Mouse (Mus musculus) forebrain, embryonic 10.5 days (tissue): Measurements from ENCODE around the gene Met. TPM values are rescaled to one million over a fixed set of nuclear protein-coding genes. Genes with fewer than 3 reads are reported as not detected.

Experiments used
- DNase-seq: peaks from one replicate; pipeline ENCODE4 v3.0.0-alpha.2; 2017; ENCODE audit warnings: low spot score; ENCODE audit errors: extremely low spot score
- H3K27ac ChIP-seq: fragments of 300-500 bp; sonication (generic); 2 replicates; pipeline ENCODE4 v1.5.1; 2016; ENCODE audit warnings: mild to moderate bottlenecking
- H3K27me3 ChIP-seq: fragments of 300-500 bp; sonication (generic); 2 replicates; pipeline ENCODE4 v1.6.1; 2016; ENCODE audit warnings: mild to moderate bottlenecking; ENCODE audit not compliant: poor library complexity, severe bottlenecking
- H3K36me3 ChIP-seq: fragments of 300-500 bp; sonication (generic); replicated peaks from 2 replicates; pipeline ENCODE4 v1.6.1; 2016; ENCODE audit warnings: mild to moderate bottlenecking, moderate library complexity
- H3K4me1 ChIP-seq: fragments of 300-500 bp; sonication (generic); 2 replicates; pipeline ENCODE4 v1.6.1; 2016
- H3K4me3 ChIP-seq: fragments of 300-500 bp; sonication (generic); 2 replicates; pipeline ENCODE4 v1.5.1; 2016; ENCODE audit warnings: mild to moderate bottlenecking, moderate library complexity
- H3K9me3 ChIP-seq: fragments of 300-500 bp; sonication (generic); 2 replicates; pipeline ENCODE4 v1.6.1; 2016; ENCODE audit warnings: mild to moderate bottlenecking, moderate library complexity
- WGBS: fragments of 180-500 bp; shearing (Covaris S2); methylation state at CpG from one replicate; pipeline ENCODE4 v1.1.7; 2016; 5-methylcytosine and 5-hydroxymethylcytosine counted together
- polyA plus RNA-seq: library from polyadenylated mRNA; unstranded; fragments of >200 nt; fragmentation: Nextera tagmentation; extraction: Ambion mirVana; gene quantifications from 2 replicates; pipeline ENCODE4 v1.2.1, GENCODE M21; 2016

The Met gene
- polyA plus RNA-seq, 1 experiment from 2014 or later, result 0.81 TPM

GRCm38 (mm10) chr6:17498801-17499200 lies 35.2 kb downstream of the Met start:
- Histone ChIP-seq H3K36me3 (no peaks in the 10 kb centered on the region), H3K27ac (no peak overlapping the region), H3K9me3 (no peaks in the 10 kb centered on the region), H3K4me1 (0 out of 2 replicates have a peak, but pooled peaks cover 6% of the 10 kb centered on the region), H3K4me3 (no peak overlapping the region), H3K27me3 (no peaks in the 10 kb centered on the region)
- WGBS, result 93% methylated on average over 8 of the region's 8 CpGs
- no peak for DNase-seq

GRCm38 (mm10) chr6:17501440-17501839 lies 37.8 kb downstream of the Met start:
- Histone ChIP-seq H3K27me3 (no peaks in the 10 kb centered on the region), H3K27ac (no peak overlapping the region), H3K9me3 (no peaks in the 10 kb centered on the region), H3K36me3 (no peaks in the 10 kb centered on the region), H3K4me1 (0 out of 2 replicates have a peak, but pooled peaks cover 6% of the 10 kb centered on the region), H3K4me3 (no peak overlapping the region)
- 92% methylated on average over 4 of the region's 4 CpGs for WGBS
- no peak for DNase-seq

GRCm38 (mm10) chr6:17502311-17502710 lies 38.7 kb downstream of the Met start:
- no peak overlapping the region for H3K27ac ChIP-seq
- H3K4me3 ChIP-seq, result no peak overlapping the region
- WGBS, result 81% methylated on average over 1 of the region's 1 CpGs

GRCm38 (mm10) chr6:17503724-17504123 lies 40.1 kb downstream of the Met start:
- Histone ChIP-seq H3K4me1 (no peaks in the 10 kb centered on the region), H3K4me3 (no peak overlapping the region), H3K27ac (no peak overlapping the region), H3K36me3 (no peaks in the 10 kb centered on the region), H3K9me3 (no peaks in the 10 kb centered on the region), H3K27me3 (no peaks in the 10 kb centered on the region)
- DNase-seq, result no peak
- 77% methylated on average over 3 of the region's 3 CpGs for WGBS

More at GRCm38 (mm10) chr6:17502311-17502710, 38.7 kb downstream of the Met start:
- Histone ChIP-seq H3K36me3 (no peaks in the 10 kb centered on the region), H3K27me3 (no peaks in the 10 kb centered on the region), H3K4me1 (no peaks in the 10 kb centered on the region), H3K9me3 (no peaks in the 10 kb centered on the region)
- DNase-seq, result no peak

- Histone ChIP-seq H3K9me3 (no peaks in the 10 kb centered on the region), H3K27me3 (no peaks in the 10 kb centered on the region), H3K4me3 (no peak overlapping the region), H3K4me1 (no peaks in the 10 kb centered on the region), H3K36me3 (no peaks in the 10 kb centered on the region), H3K27ac (no peak overlapping the region)
- DNase-seq, result no peak
- WGBS, result 79% methylated on average over 3 of the region's 3 CpGs
Observed at GRCm38 (mm10) chr6:17505530-17505929, 41.9 kb downstream of the Met start.

GRCm38 (mm10) chr6:17506831-17507230 lies 43.2 kb downstream of the Met start:
- H3K4me1 ChIP-seq, result no peaks in the 10 kb centered on the region
- H3K27me3 ChIP-seq, result no peaks in the 10 kb centered on the region
- no peak overlapping the region for H3K4me3 ChIP-seq
- 90% methylated on average over 2 of the region's 2 CpGs for WGBS
- no peak overlapping the region for H3K27ac ChIP-seq
- DNase-seq, result no peak
- H3K9me3 ChIP-seq, result no peaks in the 10 kb centered on the region
- H3K36me3 ChIP-seq, result no peaks in the 10 kb centered on the region

- no peaks in the 10 kb centered on the region for H3K36me3 ChIP-seq
- H3K4me1 ChIP-seq, result no peaks in the 10 kb centered on the region
- no peak overlapping the region for H3K27ac ChIP-seq
- no peak overlapping the region for H3K4me3 ChIP-seq
- no peak for DNase-seq
- no peaks in the 10 kb centered on the region for H3K27me3 ChIP-seq
- whole genome bisulfite sequencing, result 87% methylated on average over 5 of the region's 5 CpGs
- H3K9me3 ChIP-seq, result no peaks in the 10 kb centered on the region
Observed at GRCm38 (mm10) chr6:17508184-17508583, 44.6 kb downstream of the Met start.

- no peaks in the 10 kb centered on the region for H3K9me3 ChIP-seq
- H3K4me1 ChIP-seq, result no peaks in the 10 kb centered on the region
- DNase-seq, result no peak
- no peak overlapping the region for H3K27ac ChIP-seq
- H3K36me3 ChIP-seq, result no peaks in the 10 kb centered on the region
- no peaks in the 10 kb centered on the region for H3K27me3 ChIP-seq
- 91% methylated on average over 9 of the region's 9 CpGs for WGBS
- H3K4me3 ChIP-seq, result no peak overlapping the region
Observed at GRCm38 (mm10) chr6:17508604-17509372, 45.2 kb downstream of the Met start.

- Histone ChIP-seq H3K9me3 (no peaks in the 10 kb centered on the region), H3K27ac (no peak overlapping the region), H3K4me3 (no peak overlapping the region), H3K27me3 (no peaks in the 10 kb centered on the region), H3K36me3 (no peaks in the 10 kb centered on the region), H3K4me1 (peaks cover 9% of the 10 kb centered on the region)
- no peak for DNase-seq
- 94% methylated on average over 15 of the region's 15 CpGs for WGBS
Observed at GRCm38 (mm10) chr6:17513381-17513780, 49.8 kb downstream of the Met start.

- Histone ChIP-seq H3K4me1 (peaks cover 9% of the 10 kb centered on the region), H3K27ac (no peak overlapping the region), H3K36me3 (no peaks in the 10 kb centered on the region), H3K27me3 (no peaks in the 10 kb centered on the region), H3K4me3 (no peak overlapping the region), H3K9me3 (no peaks in the 10 kb centered on the region)
- no peak for DNase-seq
- WGBS, result 43% methylated on average over 7 of the region's 7 CpGs
Observed at GRCm38 (mm10) chr6:17515775-17516460, 52.3 kb downstream of the Met start.

- Histone ChIP-seq H3K4me1 (peaks cover 6% of the 10 kb centered on the region; the same call in 1 of the 2 replicates), H3K36me3 (no peaks in the 10 kb centered on the region), H3K27me3 (no peaks in the 10 kb centered on the region), H3K4me3 (no peak overlapping the region), H3K9me3 (no peaks in the 10 kb centered on the region), H3K27ac (no peak overlapping the region)
- no peak for DNase-seq
- 57% methylated on average over 8 of the region's 8 CpGs for WGBS
Observed at GRCm38 (mm10) chr6:17521901-17522717, 58.5 kb downstream of the Met start.

- Histone ChIP-seq H3K36me3 (no peaks in the 10 kb centered on the region), H3K4me3 (no peak overlapping the region), H3K27me3 (no peaks in the 10 kb centered on the region), H3K27ac (no peak overlapping the region), H3K4me1 (peaks cover 6% of the 10 kb centered on the region; the same call in 1 of the 2 replicates), H3K9me3 (no peaks in the 10 kb centered on the region)
- DNase-seq, result no peak
- 89% methylated on average over 4 of the region's 4 CpGs for WGBS
Observed at GRCm38 (mm10) chr6:17522917-17523316, 59.3 kb downstream of the Met start.
